Mouse (Mus musculus) lung, adult 18-20 months (tissue): ENCODE measurements around the gene Itpr3.

Experiments
- DNase-seq, 2 experiments: peaks; one replicate each; pipeline ENCODE4 v3.0.0; 2022; ENCODE audit warnings: mixed read lengths in 2 of 2

Gene Itpr3

DNA sequence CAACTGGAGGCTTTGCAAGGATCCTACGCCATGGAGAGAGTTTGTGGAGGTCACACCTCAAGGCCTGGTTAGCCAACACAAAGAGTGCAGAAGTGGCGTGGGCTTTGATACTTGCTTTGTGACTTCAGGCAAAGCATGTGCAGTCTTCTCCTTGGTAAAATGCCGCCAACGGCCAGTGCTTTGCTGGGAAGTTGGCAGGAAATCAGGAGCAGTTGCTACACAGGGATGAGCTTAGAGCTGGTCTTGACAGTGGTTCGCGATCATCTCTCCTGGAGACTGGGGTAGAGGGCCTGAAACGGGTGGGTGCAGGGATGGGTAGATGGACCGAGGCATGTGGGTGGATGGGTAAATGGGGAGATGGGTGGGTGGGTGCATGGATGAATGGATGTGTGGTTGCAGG is 15.3 kb downstream of the Itpr3 start:
- DNase-seq = no peak

- no peak for DNase-seq
Measured at GRCm38 (mm10) chr17:27073126-27073525, 16.0 kb downstream of the Itpr3 start.

- no peak for DNase-seq
Measured at GRCm38 (mm10) chr17:27073778-27074177, 16.7 kb downstream of the Itpr3 start.

GRCm38 (mm10) chr17:27074236-27074635 is 17.1 kb downstream of the Itpr3 start:
- no peak for DNase-seq

- DNase-seq = no peak
Measured at GRCm38 (mm10) chr17:27074849-27075745, 18.0 kb downstream of the Itpr3 start.

GRCm38 (mm10) chr17:27077133-27077532 is 20.0 kb downstream of the Itpr3 start:
- no peak for DNase-seq

DNA sequence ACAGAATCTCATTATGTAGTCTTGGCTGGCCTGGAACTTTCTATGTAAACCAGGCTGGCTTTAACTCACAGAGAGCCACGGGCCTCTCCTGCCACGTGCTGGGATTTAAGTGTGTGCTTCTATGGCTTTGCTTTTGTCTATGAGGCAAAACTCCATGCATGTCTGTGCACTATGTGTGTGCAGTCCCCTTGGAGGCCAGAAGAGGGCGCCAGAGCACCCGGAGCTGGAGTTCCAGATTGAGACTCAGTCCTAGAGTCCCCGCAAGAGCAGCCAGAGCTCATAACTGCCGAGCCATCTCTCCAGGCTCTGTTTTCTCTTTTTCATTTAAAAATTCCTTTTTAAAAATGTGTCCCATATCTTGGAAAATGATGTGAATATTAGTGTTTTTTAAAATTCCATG is 20.8 kb downstream of the Itpr3 start:
- no peak for DNase-seq

DNA sequence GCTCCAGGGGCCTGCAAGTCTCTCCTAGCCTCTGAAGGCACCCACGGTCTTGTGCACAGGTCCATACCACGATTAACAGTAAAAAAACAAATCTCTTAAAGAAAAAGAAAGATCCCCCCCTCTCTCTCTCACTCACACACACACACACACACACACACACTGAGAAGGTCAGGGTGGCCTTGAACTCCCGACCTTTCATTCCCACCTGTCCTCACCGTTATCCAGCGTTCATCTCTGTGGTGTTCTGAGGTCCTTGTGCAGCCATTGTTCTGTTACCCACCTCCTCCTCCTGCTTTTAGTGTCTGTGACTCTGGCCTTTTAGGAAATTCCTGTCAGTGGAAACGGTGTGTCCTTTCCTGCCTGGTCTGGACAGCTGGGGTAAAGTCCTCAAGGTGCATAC is 21.4 kb downstream of the Itpr3 start:
- no peak for DNase-seq

- no peak for DNase-seq
Measured at GRCm38 (mm10) chr17:27081868-27082267, 24.8 kb downstream of the Itpr3 start.

DNA sequence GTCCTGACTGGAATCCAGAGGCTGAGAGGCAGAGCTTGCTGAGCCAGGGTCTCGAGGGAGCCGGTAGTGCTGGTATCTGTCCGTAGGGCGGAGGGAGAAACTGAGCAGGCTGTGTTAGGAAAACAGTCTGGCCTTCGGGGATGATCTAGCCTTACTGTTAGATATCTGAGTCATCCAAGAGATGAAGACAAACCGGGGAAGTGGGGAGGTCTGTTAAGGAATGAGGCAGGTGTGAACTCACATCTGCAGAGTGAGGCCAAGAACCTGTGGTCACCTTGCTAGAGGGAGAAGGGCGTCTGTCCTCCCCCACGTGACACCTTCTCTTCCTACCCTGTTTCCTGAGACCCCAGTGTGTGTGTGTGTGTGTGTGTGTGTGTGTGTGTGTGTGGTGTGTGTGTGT is 25.7 kb downstream of the Itpr3 start:
- no peak for DNase-seq

GRCm38 (mm10) chr17:27083601-27084000 is 26.5 kb downstream of the Itpr3 start:
- DNase-seq = peak in 1 of 2 experiments; percentile 35

GRCm38 (mm10) chr17:27085676-27086075 is 28.6 kb downstream of the Itpr3 start:
- peak; percentile 39 to 62 for DNase-seq

DNA sequence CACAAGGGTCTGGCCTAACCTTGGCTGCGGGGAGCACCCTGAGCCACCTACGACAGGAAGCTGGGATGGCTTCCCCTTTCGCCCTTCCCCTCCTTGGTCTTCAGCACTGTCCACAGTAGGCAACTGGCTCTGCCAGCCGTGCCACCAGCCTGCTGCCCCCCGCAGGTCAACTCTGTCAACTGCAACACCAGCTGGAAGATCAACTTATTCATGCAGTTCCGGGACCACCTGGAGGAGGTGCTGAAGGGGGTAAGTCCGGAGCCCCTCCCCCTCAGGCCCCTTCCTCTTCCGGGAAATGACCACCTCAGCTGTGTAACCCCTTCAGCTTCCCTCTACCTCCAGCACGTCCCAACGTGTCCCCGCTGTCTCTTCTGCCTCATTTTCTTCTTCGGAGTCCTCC is 30.3 kb downstream of the Itpr3 start:
- DNase-seq = no peak

DNA sequence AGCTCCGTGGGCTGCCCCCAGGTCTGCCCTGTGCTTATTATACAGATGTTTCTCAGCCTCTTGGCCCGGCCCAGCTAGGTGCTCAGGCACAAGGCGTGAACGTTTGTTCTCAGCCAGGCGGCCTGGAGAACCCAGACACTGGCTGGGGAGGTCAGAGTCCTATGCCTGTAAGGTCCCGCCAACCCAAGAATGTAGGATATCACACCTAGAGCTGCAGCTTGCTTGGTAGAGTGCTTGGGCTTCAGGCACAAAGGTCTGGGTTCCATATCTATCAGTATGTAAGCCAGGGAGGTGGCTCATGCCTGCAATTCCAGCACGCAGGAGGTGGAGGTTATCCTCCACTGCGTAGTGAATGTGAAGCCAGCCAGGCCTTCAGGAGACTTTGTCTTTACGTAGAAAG is 33.0 kb downstream of the Itpr3 start:
- DNase-seq = no peak

DNA sequence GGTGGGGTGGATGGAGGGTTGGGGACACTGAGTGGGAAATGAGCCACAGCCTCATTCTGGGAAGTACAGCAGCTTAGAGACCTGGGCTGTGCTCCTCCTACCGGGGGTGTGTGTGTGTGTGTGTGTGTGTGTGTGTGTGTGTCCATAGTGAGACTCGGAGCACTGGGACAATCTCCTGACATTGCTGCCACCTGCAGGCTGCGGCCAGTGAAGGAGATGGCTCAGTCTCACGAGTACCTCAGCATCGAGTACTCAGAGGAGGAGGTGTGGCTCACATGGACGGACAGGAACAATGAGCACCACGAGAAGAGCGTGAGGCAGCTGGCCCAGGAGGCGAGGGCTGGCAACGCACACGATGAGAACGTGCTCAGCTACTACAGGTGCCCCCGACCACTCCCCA is 38.6 kb downstream of the Itpr3 start:
- peak; percentile 38 to 64 for DNase-seq

DNA sequence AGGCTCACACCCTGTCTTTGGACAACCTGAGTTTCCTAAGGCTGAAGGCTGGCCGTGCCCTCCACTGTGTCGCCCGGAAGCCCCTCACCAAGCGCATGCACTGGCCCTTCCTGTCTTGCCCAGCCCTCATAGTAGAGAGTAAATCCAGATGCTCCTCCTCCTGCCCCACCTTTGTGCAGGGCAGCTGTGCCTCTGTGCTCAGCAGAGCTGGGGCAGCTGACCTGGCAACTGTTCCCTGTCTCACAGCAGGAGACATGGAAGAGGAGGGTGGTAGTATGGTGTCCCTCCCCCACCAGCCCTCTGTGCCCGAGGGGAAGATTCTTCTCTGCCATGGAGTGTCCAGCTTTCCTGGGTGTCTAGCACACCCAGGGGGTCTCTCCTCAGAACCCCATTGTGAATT is 44.6 kb downstream of the Itpr3 start:
- no peak for DNase-seq

DNA sequence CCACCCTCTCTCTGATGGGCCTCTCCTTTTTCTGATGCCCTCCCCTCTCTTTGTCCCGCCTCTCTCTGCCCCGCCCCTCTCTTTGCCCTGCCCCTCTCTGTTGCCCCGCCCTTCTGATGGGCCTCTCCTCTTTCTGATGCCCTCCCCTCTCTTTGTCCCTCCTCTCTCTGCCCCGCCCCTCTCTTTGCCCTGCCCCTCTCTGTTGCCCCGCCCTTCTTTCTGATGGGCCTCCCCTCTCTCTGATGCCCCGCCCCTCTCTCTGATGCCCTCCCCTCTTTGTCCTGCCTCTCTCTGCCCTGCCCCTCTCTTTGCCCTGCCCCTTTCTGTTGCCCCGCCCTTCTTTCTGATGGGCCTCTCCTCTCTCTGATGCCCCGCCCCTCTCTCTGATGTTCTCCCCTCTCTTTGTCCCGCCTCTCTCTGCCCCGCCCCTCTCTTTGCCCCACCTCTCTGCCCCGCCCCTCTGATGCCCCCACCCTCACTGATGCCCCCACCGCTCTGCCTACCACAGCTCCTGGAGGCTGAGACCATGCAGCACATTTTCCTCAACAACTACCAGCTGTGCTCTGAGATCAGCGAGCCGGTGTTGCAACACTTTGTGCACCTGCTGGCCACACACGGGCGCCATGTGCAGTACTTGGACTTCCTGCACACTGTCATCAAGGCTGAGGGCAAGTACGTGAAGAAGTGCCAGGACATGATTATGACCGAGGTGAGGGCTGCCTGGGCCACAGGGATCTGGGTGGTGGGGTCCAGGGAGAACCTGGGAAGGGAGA is 48.8 kb downstream of the Itpr3 start:
- DNase-seq = no peak

GRCm38 (mm10) chr17:27106745-27107144 is 49.6 kb downstream of the Itpr3 start:
- no peak for DNase-seq

GRCm38 (mm10) chr17:27107936-27108335 is 50.8 kb downstream of the Itpr3 start:
- no peak for DNase-seq

GRCm38 (mm10) chr17:27110072-27110471 is 53.0 kb downstream of the Itpr3 start:
- DNase-seq = peak; percentile 59 to 74

- DNase-seq = no peak
Measured at GRCm38 (mm10) chr17:27118676-27119539, 61.8 kb downstream of the Itpr3 start.

DNA sequence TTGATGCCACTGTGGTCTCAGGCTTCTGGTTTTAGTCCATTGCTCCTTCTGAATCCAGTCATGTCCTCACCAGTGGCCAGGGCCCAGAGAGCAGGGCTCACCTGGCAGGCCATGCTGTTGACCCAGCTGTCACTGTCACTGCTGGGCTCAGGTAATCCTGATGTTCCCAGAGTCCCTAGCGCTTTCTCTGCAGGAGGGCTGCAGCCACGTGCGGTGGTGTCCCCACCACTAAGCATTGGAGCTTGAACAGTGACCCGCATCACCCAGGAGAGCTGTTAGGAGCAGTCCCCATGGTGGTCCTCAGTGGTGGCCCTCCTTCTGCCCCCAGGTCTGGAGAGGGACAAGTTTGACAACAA is 62.4 kb downstream of the Itpr3 start:
- no peak for DNase-seq

DNA sequence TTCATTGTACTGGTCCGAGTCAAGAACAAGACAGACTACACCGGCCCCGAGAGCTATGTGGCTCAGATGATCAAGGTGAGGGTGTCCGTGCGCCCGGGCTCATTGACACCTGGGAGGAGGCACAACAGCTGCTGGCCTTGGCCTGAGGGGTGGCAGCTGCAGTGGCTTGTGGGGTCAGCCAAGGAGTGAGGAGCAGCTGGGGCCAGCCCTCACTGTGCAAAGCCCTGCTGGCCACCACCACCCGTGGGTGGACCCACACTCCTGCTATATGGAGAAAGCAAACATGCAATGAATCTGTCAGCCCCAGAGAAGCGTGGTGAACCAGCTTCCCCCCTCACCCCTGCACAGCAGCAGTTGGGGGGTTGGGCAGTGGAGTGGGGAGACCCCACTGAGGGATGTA is 62.9 kb downstream of the Itpr3 start:
- DNase-seq = no peak
